Mouse (Mus musculus) stomach, embryonic 15.5 days (tissue): ENCODE data around the gene Zswim8. TPM values are rescaled to one million over a fixed set of nuclear protein-coding genes. Genes with fewer than 3 reads are reported as not detected.

ENCODE experiments used
- ATAC-seq: fragments of 200-750 bp; cut with Nextera tagmentation; 2 replicates; pipeline ENCODE4 v1.8.0; 2017; ENCODE audit warnings: low read depth, moderate number of reproducible peaks, moderate TSS enrichment; ENCODE audit not compliant: insufficient read depth, low FRiP score
- H3K27ac ChIP-seq: fragments of 300-500 bp; sonication (generic); 2 replicates; pipeline ENCODE4 v1.5.1; 2015; ENCODE audit warnings: mild to moderate bottlenecking, inconsistent platforms
- H3K27me3 ChIP-seq: fragments of 300-500 bp; sonication (generic); replicated peaks from 2 replicates; pipeline ENCODE4 v1.6.1; 2015; ENCODE audit warnings: inconsistent platforms
- H3K36me3 ChIP-seq: fragments of 300-500 bp; sonication (generic); 2 replicates; pipeline ENCODE4 v1.6.1; 2015; ENCODE audit warnings: inconsistent platforms
- H3K4me1 ChIP-seq: fragments of 300-500 bp; sonication (generic); 2 replicates; pipeline ENCODE4 v1.6.1; 2015; ENCODE audit warnings: inconsistent platforms
- H3K4me2 ChIP-seq: fragments of 300-500 bp; sonication (generic); 2 replicates; pipeline ENCODE4 v1.6.1; 2015; ENCODE audit warnings: mild to moderate bottlenecking, inconsistent platforms
- H3K4me3 ChIP-seq: fragments of 300-500 bp; sonication (generic); replicated peaks from 2 replicates; pipeline ENCODE4 v1.5.1; 2015; ENCODE audit warnings: inconsistent platforms
- H3K9ac ChIP-seq: fragments of 300-500 bp; sonication (generic); 2 replicates; pipeline ENCODE4 v1.6.1; 2015; ENCODE audit warnings: inconsistent platforms
- H3K9me3 ChIP-seq: fragments of 300-500 bp; sonication (generic); 2 replicates; pipeline ENCODE4 v1.6.1; 2016; ENCODE audit warnings: inconsistent platforms
- WGBS: fragments of 180-500 bp; shearing (Covaris S2); methylation state at CpG from one replicate; pipeline ENCODE4 v1.1.7; 2015; 5-methylcytosine and 5-hydroxymethylcytosine counted together
- polyA plus RNA-seq: library from polyadenylated mRNA; unstranded; fragments of >200 nt; fragmentation: Nextera tagmentation; extraction: Ambion mirVana; gene quantifications from 2 replicates; pipeline ENCODE4 v1.2.1, GENCODE M21; 2015

Gene Zswim8
- polyA plus RNA-seq: 27.3 and 28.0 TPM in 2 replicates

DNA sequence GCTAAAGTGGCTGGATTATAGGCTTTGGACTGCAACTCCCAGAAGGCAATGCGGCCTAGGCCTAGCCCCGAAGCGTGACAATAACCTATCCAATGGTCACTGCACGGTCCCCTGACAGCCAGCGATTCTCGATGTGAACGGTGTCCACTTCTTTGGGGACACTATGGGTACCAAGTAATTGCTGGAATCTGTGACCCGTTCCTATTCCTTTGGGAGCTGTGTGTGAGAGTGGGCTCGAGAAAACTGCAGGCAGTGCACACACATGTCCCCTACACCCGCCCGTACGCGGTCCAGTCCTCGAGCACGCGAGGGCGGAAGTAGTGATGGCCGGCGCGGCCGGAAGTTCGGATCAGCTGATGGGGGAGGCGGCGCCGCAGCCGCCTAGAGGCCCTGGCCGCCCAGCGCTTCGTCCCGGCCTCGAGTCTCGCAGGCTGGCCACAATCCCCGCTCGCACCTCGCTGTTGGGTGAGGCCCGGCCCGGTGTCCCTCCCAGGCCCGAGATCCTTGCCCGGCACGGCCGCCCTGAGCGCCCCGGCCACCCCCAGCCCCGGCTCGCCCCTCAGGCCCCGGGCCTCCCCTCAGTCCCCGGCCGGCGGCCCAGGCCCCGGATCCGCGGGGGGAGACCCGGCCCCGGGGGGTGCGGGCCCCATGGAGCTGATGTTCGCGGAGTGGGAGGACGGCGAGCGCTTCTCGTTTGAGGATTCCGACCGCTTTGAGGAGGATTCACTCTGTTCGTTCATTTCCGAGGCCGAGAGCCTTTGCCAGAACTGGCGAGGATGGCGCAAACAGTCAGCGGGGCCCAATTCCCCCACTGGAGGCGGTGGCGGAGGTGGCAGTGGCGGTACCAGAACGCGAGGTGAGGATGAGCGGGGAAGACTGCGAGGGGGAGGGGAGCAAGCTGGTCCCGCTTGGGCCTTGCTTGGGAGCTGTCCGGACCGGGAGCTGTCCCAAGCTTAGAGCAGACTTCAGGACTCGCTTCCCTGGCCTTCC, at the start of gene Zswim8:
Zswim8 (plus strand) TSS at position 352 of the 990 bp plus-strand sequence.
- Histone ChIP-seq H3K27ac (peak within 1 kb of the TSS; percentile 86), H3K27me3 (no peaks in the 10 kb centered on the region), H3K9me3 (no peaks in the 10 kb centered on the region), H3K4me1 (peaks cover 13% of the 10 kb centered on the region), H3K4me3 (peak within 1 kb of the TSS; percentile 90), H3K9ac (peak within 1 kb of the TSS; percentile 99), H3K36me3 (peaks cover 26% of the 10 kb centered on the region), H3K4me2 (peak within 1 kb of the TSS; percentile 79)
- peak; percentile 93 for ATAC-seq
- WGBS: under 1% methylated on average over 80 of the region's 80 CpGs

DNA sequence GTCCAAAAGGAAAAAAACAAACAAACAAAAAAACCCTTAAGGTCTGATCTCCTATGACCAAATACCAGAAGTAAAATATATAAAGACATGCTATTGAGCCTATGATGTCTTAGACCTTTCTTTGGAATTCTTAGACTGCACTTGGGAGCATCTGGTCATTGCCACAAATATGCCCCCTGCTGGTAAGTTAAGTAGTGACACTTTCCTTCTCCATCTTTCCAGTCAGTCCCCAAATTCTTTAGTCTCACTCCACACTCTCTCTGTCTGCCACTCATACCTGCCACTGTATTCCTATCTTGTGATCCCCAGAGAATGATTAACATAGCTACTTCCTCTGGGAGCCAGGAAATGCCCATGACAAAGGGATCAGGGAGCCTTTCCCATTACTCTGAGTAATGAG, 49.0 kb upstream of the Zswim8 start:
- Histone ChIP-seq H3K27ac (no peak overlapping the region), H3K9ac (no peak overlapping the region), H3K36me3 (no peaks in the 10 kb centered on the region), H3K27me3 (no peaks in the 10 kb centered on the region), H3K9me3 (no peaks in the 10 kb centered on the region), H3K4me2 (no peak overlapping the region), H3K4me1 (peaks cover 14% of the 10 kb centered on the region), H3K4me3 (no peak overlapping the region)
- no peak for ATAC-seq

GRCm38 (mm10) chr14:20658902-20659301, 48.5 kb upstream of the Zswim8 start:
- ATAC-seq: no peak
- no peaks in the 10 kb centered on the region for H3K27me3 ChIP-seq
- no peak overlapping the region for H3K27ac ChIP-seq
- no peak overlapping the region for H3K4me2 ChIP-seq
- H3K4me3 ChIP-seq: no peak overlapping the region
- H3K4me1 ChIP-seq: peaks cover 14% of the 10 kb centered on the region
- no peaks in the 10 kb centered on the region for H3K36me3 ChIP-seq
- 78% methylated on average over 6 of the region's 6 CpGs for WGBS
- no peaks in the 10 kb centered on the region for H3K9me3 ChIP-seq
- H3K9ac ChIP-seq: no peak overlapping the region

DNA sequence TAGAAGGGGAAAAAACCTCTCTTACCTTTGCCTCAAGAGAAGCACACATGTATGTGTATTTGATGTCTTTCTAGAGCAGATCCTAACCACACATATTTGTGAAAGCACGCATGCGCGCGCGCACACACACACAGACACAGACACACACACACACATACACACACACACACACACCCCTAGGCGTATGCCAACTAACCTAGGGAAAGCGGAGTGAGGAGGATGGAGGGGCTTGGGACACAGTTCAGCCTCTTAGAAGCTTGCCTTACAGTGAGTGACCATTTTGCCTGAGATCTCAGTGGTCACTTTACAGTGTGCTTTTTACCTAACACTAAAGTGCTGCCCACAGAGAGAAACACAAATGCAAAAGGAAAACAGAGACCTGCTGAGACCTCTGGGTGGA, 47.7 kb upstream of the Zswim8 start:
- Histone ChIP-seq H3K9me3 (no peaks in the 10 kb centered on the region), H3K36me3 (no peaks in the 10 kb centered on the region), H3K4me1 (peaks cover 14% of the 10 kb centered on the region), H3K27ac (no peak overlapping the region), H3K27me3 (no peaks in the 10 kb centered on the region), H3K4me3 (no peak overlapping the region), H3K4me2 (no peak overlapping the region), H3K9ac (no peak overlapping the region)
- no peak for ATAC-seq
- WGBS: 96% methylated on average over 7 of the region's 7 CpGs

DNA sequence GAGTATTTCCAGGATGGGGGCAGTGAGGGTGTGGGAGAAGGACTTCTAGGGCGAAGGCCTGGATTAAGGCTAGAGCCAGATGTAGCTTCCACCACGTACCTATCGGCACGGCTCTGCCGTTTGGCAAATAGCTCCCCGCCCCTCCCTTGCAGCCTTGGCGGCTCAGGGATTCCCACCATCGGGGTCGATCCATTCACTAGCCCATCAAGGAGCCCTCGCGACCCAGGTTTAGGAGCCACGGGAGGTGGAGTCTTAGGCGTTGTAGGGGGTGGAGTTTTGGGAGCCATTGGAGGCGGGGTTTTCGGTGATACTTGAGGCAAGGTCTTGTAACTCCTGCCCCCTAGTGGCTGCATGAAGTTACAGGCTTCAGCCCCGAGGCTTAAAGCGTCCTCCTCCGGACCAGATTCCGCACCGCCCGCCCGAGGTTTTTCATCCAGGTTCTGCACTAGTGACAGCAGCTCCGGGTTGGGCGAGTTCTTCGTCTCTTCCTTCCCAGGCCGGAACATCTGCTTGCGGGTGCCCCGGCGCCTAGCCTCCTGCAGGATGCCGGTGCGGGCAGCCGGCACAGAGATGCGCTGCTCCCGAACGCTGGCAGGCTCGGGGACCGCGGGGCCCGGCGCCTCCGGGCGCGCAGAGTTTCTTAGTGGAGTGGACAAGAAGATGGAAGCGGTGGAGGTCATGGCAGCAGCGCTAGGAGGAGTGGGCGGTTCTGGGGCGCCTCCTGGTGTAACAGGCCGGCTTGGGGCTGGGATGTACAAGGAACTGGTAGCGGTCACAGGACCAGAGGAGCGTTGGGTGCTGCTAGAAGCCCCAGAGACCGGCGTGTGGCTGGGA, 46.3 kb upstream of the Zswim8 start:
- Histone ChIP-seq H3K36me3 (no peaks in the 10 kb centered on the region), H3K9ac (peak overlapping the region; percentile 61), H3K27me3 (no peaks in the 10 kb centered on the region), H3K4me2 (peak overlapping the region; percentile 95), H3K4me1 (peaks cover 14% of the 10 kb centered on the region), H3K4me3 (peak overlapping the region; percentile 70), H3K27ac (peak overlapping the region; percentile 93), H3K9me3 (no peaks in the 10 kb centered on the region)
- WGBS: 2% methylated on average over 52 of the region's 52 CpGs
- peak; percentile 85 for ATAC-seq

DNA sequence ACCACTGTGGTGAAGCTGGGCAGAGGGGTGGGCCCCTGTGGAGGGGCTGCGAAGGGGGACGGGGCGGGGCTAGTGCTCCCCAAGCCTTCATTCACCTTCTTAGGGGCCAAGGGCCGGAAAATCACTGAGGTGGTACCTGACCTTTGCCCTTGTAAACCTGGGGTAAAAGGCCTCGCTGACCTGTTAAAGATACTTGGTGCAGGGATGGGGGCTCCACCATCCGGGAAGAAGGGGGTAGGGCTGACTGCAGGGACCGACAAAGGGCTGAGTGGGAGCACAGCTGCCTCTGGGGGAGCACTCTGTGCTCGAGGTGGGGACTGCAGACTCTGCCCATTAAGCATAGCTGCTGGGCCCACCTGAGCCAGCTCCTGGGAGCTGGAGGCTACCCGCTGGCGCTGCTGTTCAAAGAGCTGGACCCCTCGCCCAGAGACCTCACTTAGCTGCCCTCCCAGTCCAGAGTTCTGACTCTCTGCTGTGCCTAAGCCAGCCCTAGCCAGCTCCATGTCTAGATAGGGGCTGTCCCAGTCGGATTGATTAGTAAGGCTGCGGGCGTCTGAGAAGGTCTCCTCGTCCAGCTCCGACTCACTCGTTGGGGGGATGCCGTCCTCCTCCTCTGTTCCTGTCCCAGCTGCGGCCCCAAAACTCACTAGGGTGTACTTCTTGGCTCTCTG, 45.6 kb upstream of the Zswim8 start:
- H3K9me3 ChIP-seq: no peaks in the 10 kb centered on the region
- H3K27me3 ChIP-seq: no peaks in the 10 kb centered on the region
- 13% methylated on average over 19 of the region's 19 CpGs for WGBS
- no peaks in the 10 kb centered on the region for H3K36me3 ChIP-seq
- H3K4me2 ChIP-seq: peak overlapping the region; percentile 95
- no peak for ATAC-seq
- peak overlapping the region; percentile 93 for H3K27ac ChIP-seq
- peak overlapping the region; percentile 70 for H3K4me3 ChIP-seq
- peak overlapping the region; percentile 61 for H3K9ac ChIP-seq
- peaks cover 14% of the 10 kb centered on the region for H3K4me1 ChIP-seq

- no peak for ATAC-seq
- no peaks in the 10 kb centered on the region for H3K9me3 ChIP-seq
- H3K27me3 ChIP-seq: no peaks in the 10 kb centered on the region
- H3K9ac ChIP-seq: no peak overlapping the region
- 79% methylated on average over 3 of the region's 3 CpGs for WGBS
- H3K36me3 ChIP-seq: no peaks in the 10 kb centered on the region
- peaks cover 14% of the 10 kb centered on the region for H3K4me1 ChIP-seq
- no peak overlapping the region for H3K27ac ChIP-seq
- no peak overlapping the region for H3K4me3 ChIP-seq
- H3K4me2 ChIP-seq: no peak overlapping the region
These were observed 44.6 kb upstream of the Zswim8 start for GRCm38 (mm10) chr14:20662740-20663139.

DNA sequence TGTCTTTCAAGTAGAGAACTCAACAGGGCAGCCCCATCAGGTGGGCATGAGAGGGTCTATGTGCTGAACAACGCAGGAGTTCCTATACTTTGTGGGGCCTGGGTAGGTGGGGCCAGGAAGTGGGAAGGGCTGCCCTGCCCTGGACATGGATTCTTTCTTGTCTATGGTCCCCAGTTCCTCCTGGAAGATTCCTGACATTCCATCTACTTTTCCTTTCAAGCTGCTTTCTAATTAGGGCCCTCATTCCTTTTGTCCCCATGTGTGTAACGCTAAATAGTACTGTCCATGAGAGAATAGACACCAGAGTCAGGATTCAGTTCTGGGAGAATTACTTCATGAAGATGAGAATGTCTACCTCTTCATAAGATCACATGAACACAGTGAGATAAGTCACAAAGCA, 43.8 kb upstream of the Zswim8 start:
- Histone ChIP-seq H3K4me2 (no peak overlapping the region), H3K36me3 (no peaks in the 10 kb centered on the region), H3K9me3 (no peaks in the 10 kb centered on the region), H3K27ac (no peak overlapping the region), H3K9ac (no peak overlapping the region), H3K27me3 (no peaks in the 10 kb centered on the region), H3K4me1 (peaks cover 14% of the 10 kb centered on the region), H3K4me3 (no peak overlapping the region)
- ATAC-seq: no peak
- WGBS: 62% methylated on average over 2 of the region's 2 CpGs

DNA sequence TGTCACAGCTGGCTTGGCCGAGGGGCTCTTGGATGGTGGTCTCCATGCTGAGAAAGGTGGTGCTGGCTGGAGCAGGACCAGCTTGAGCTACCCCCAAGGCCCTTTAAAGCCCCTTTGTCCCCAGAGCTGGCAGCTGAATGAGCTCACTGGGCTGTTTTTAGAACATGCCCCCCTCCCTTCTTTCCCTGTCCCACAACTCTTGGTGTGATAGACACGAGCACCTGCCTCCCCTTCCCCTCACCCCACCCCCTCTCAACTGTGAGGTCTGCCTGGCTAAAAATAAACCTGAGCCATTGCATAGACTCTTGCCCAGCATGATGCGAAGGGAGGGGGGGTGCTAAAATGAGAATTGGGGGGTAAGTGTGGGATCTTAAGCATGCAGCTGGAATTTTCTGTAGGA, 42.9 kb upstream of the Zswim8 start:
- Histone ChIP-seq H3K4me2 (no peak overlapping the region), H3K27me3 (no peaks in the 10 kb centered on the region), H3K9ac (no peak overlapping the region), H3K36me3 (no peaks in the 10 kb centered on the region), H3K4me1 (peaks cover 14% of the 10 kb centered on the region), H3K27ac (no peak overlapping the region), H3K4me3 (no peak overlapping the region), H3K9me3 (no peaks in the 10 kb centered on the region)
- no peak for ATAC-seq
- 57% methylated on average over 3 of the region's 3 CpGs for WGBS

DNA sequence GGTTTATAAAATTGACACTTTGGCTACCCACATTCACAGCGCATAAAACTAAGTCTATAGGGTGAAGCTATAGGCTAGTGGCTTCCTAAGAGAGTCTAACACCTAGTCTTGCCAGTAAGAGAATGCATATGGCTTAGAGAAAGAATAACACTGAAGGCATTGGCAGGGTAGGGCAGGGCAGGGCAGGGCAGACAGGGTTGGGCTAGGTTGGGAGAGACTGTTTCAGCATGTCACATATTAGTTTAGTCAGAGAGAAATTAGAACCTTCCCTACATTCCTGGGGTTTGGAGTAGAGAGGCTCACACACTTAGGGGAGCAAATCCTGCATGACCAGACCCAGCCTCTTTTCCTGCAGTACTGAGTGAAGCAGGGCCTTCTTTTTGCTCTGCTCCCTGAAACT, 39.9 kb upstream of the Zswim8 start:
- H3K27ac ChIP-seq: no peak overlapping the region; the same call in 1 of the 2 replicates
- no peak for ATAC-seq

GRCm38 (mm10) chr14:20668154-20668810, 39.1 kb upstream of the Zswim8 start, which contains the start of gene Synpo2l:
Synpo2l (minus strand) TSS chr14:20668354.
- H3K27ac ChIP-seq: peak within 1 kb of the TSS; percentile 35; the same call in 1 of the 2 replicates
- WGBS: 75% methylated on average over 8 of the region's 8 CpGs

More for the DNA sequence above, 39.9 kb upstream of the Zswim8 start:
- Histone ChIP-seq H3K4me1 (no peaks in the 10 kb centered on the region), H3K9me3 (no peaks in the 10 kb centered on the region), H3K4me3 (no peak overlapping the region), H3K36me3 (no peaks in the 10 kb centered on the region), H3K9ac (no peak overlapping the region), H3K4me2 (no peak overlapping the region), H3K27me3 (no peaks in the 10 kb centered on the region)
- 72% methylated on average over 1 of the region's 1 CpGs for WGBS

More at GRCm38 (mm10) chr14:20668154-20668810, 39.1 kb upstream of the Zswim8 start, which contains the start of gene Synpo2l:
- no peak within 1 kb of the TSS for H3K4me2 ChIP-seq
- no peaks in the 10 kb centered on the region for H3K9me3 ChIP-seq
- no peak within 1 kb of the TSS for H3K9ac ChIP-seq
- H3K4me3 ChIP-seq: no peak within 1 kb of the TSS
- H3K4me1 ChIP-seq: no peaks in the 10 kb centered on the region
- H3K27me3 ChIP-seq: no peaks in the 10 kb centered on the region
- ATAC-seq: no peak
- H3K36me3 ChIP-seq: no peaks in the 10 kb centered on the region
